Mouse (Mus musculus): ENCODE data around the gene Zfp580. TPM values are rescaled to one million over a fixed set of nuclear protein-coding genes. Genes with fewer than 3 reads are reported as not detected.
"Not testable (repeated sequence)": the region's sequence is repeated elsewhere in the genome, so short reads cannot be mapped to it uniquely, and the experiment has no call there.

Gene Zfp580
- total RNA-seq, 2 experiments from 2014 or later, result 28.7 to 31.7 TPM

GRCm38 (mm10) chr7:5062360-5063001 is 11.1 kb downstream of the Zfp580 start:
- no peak for DNase-seq (ENCODE audit: low spot score in 2 of 2)

GRCm38 (mm10) chr7:5064886-5065285 is 13.5 kb downstream of the Zfp580 start:
- no peak for DNase-seq (ENCODE audit: low spot score in 2 of 2)

GRCm38 (mm10) chr7:5073586-5073985 is 22.2 kb downstream of the Zfp580 start:
- no peak for DNase-seq (ENCODE audit: low spot score in 2 of 2)

DNA sequence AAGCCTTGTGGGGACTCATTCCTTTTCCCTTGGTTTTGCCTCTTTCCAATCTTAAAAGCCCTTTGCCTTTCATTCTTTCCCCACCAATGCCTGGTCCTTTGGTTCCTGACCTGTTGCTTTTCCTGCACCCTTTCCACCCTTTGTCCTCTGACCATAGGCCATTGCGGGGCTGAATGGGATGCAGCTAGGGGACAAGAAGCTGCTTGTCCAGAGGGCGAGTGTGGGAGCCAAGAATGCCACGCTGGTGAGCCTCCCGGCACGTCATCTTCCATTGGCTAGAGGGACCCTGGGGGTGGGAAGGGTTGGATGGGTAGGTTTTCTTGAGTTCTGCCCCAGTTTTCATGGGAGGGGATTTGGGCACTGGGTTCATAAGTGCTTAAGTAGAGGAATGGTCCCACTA is 23.6 kb downstream of the Zfp580 start:
- no peak for DNase-seq (ENCODE audit: low spot score in 2 of 2)

GRCm38 (mm10) chr7:5076931-5077330 is 25.6 kb downstream of the Zfp580 start:
- no peak for DNase-seq (ENCODE audit: low spot score in 2 of 2)

GRCm38 (mm10) chr7:5079365-5080009 is 28.1 kb downstream of the Zfp580 start:
- DNase-seq (ENCODE audit: low spot score in 2 of 2), result not testable (repeated sequence)

GRCm38 (mm10) chr7:5080010-5080751 is 28.8 kb downstream of the Zfp580 start, which contains the start of gene Epn1:
TSS of gene Epn1 (plus strand) at chr7:5080235.
- DNase-seq (ENCODE audit: low spot score in 2 of 2), result peak; percentile 97

DNA sequence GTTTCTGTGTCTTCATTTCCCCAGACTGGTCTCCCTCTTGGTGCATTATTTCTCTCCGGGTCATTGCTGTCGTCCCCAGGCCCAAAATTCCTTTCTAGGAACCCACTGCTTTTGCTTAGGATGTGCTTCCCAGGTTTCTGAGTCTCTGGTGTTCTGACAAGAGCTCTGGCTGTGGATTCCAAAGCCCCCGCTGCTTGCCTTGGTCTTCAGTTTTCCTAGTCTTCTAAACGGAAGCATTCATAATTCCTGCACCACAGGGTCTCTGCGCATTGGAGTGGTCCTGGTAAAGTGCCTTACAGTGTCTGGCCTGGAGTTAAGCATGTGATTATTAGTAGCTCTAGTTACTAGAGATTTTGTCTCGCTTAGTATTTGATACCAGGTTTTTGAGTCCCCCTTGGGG is 29.5 kb downstream of the Zfp580 start:
- DNase-seq (ENCODE audit: low spot score in 2 of 2), result no peak

GRCm38 (mm10) chr7:5081241-5081640 is 29.9 kb downstream of the Zfp580 start:
- peak in 1 of 2 experiments; percentile 50 for DNase-seq (ENCODE audit: low spot score in 2 of 2)

DNA sequence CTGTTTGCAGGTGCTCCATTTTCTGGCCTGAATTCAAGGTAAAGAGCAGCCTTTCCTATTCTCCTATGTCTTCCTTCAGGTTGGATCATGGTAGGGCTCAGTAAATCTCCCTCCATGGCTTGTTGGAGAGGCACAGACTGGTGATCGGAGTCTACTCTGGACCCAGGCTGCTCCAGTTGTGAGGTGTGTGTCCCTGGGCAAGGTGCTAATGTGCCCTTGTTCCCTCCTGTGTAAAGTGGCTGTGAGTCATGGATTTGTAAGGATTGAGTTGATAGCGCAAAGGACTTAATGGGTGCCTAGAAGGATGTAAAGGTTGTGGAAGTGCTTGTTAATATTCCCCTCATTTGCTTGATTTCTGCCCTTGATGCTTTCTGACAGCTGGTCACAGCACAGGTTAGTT is 30.6 kb downstream of the Zfp580 start:
- DNase-seq (ENCODE audit: low spot score in 2 of 2), result no peak

GRCm38 (mm10) chr7:5083325-5084105 is 32.2 kb downstream of the Zfp580 start:
- DNase-seq (ENCODE audit: low spot score in 2 of 2), result no peak

DNA sequence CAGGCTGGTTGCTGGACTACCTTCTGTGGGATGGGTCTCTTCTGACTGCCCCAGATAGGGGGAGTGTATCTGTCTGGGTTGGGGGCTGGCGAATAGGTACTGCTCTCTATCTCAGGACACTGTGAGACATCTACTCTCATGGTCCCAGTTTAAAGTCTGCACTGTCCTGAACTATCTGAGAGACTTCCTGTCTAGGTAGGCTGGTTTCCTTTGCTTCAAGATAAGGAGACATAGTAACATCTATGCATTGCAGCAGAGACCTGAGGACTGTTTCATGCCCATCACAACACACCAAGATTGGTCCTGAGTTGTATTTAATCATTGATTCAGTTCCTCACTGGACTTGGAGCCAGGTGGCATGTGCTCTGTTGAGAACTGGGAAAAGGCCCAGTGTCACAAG is 34.2 kb downstream of the Zfp580 start:
- DNase-seq (ENCODE audit: low spot score in 2 of 2), result no peak

GRCm38 (mm10) chr7:5086921-5087440 is 35.6 kb downstream of the Zfp580 start:
- DNase-seq (ENCODE audit: low spot score in 2 of 2), result no peak

- DNase-seq (ENCODE audit: low spot score in 2 of 2), result no peak
These were observed 36.5 kb downstream of the Zfp580 start for GRCm38 (mm10) chr7:5087886-5088285.

- DNase-seq (ENCODE audit: low spot score in 2 of 2), result no peak
These were observed 38.5 kb downstream of the Zfp580 start for GRCm38 (mm10) chr7:5089853-5090252.

GRCm38 (mm10) chr7:5091008-5091728 is 39.8 kb downstream of the Zfp580 start:
- DNase-seq (ENCODE audit: low spot score in 2 of 2), result peak; percentile 45 to 76

- no peak for DNase-seq (ENCODE audit: low spot score in 2 of 2)
These were observed 41.0 kb downstream of the Zfp580 start for GRCm38 (mm10) chr7:5092381-5092780.

GRCm38 (mm10) chr7:5092831-5093510 is 41.6 kb downstream of the Zfp580 start:
- peak in 1 of 2 experiments; percentile 60 for DNase-seq (ENCODE audit: low spot score in 2 of 2)

GRCm38 (mm10) chr7:5098769-5099168 is 47.4 kb downstream of the Zfp580 start:
- DNase-seq (ENCODE audit: low spot score in 2 of 2), result no peak

GRCm38 (mm10) chr7:5099796-5100195 is 48.5 kb downstream of the Zfp580 start:
- DNase-seq (ENCODE audit: low spot score in 2 of 2), result no peak

Measured in layer of hippocampus, adult 18-20 months (tissue).